Mouse (Mus musculus): ENCODE measurements at regions not wholly inside any gene's neighbourhood (a gene's known extent, or its start where the extent isn't known, plus 50 kb on each side); places are given as distances from the start of the nearest gene placed in this dataset.
A peak's percentile ranks its signal among the peaks of the same experiment; 100 is the strongest.
"Not testable (repeated sequence)": the region's sequence is repeated elsewhere in the genome, so short reads cannot be mapped to it uniquely, and the experiment has no call there.

GRCm38 (mm10) chr14:48852787-48853186 is 179.2 kb upstream of the Otx2 start:
- DNase-seq (ENCODE audit: extremely low spot score, low spot score) = peak; percentile 40

- no peak for DNase-seq (ENCODE audit: extremely low spot score, low spot score)
Measured at GRCm38 (mm10) chr14:48852061-48852460, 178.4 kb upstream of the Otx2 start.

GRCm38 (mm10) chr14:48842861-48843260 is 169.2 kb upstream of the Otx2 start:
- DNase-seq (ENCODE audit: extremely low spot score, low spot score) = no peak

DNA sequence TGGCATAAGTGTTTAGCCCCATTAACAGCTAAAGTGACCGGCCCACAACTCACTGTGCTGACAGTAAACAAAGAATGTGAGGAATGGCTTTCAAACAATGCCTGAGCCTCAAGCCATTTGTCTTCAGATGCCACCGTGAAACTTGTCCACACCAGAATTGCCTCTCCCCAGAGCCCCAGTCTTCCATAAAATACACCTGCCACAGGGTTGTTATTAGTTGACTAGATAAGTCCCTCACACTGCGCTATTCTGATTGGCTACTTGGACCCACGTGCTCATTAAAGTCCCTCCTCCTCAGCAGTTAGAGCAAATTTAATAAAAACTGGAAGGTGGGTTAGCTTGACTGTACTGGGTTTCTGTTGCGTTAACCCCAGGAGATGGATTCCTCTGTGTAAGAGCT is 167.7 kb upstream of the Otx2 start:
- DNase-seq (ENCODE audit: extremely low spot score, low spot score) = no peak

GRCm38 (mm10) chr14:48837181-48837580 is 163.6 kb upstream of the Otx2 start:
- DNase-seq (ENCODE audit: extremely low spot score, low spot score) = no peak

DNA sequence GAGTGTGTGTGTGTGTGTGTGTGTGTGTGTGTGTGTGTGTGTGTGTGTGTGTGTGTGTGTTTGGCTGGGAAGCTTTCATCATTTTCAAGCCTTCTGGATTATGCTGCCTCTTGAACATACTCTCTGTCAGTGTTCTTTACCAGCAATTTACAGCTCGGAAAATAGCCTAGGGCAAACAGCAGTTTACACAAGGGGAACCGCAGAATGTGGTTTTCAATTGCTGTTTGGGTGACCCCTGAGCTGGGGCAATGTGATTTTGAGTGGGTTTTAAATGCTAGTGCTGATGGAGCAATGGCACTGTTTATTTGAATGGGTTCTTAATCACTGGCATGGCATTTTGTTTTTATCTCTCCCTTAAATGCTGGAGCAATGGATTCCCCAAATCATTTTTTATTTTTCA is 162.5 kb upstream of the Otx2 start:
- DNase-seq (ENCODE audit: extremely low spot score, low spot score) = no peak

GRCm38 (mm10) chr14:48834416-48834815 is 160.8 kb upstream of the Otx2 start:
- no peak for DNase-seq (ENCODE audit: extremely low spot score, low spot score)

DNA sequence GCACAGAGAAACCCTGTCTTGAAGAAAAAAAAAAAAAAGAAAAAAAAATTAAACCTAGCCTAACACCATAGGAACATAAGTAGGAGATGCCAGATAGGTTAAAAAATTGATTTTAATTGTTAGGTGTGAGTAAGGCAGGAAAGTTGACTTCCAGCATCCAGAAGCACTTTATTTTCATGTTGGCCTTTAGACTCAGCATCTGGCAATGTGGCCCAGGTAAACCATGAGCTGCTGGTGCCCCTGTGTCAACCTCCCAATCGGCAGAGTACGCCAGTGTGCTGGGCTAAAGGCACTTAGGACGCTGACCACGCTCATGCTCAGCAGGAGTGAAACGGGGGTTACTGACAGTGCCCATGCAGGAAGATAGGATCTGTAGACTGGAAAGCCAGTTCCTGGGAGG is 152.8 kb upstream of the Otx2 start:
- no peak for DNase-seq (ENCODE audit: extremely low spot score, low spot score)

- no peak for DNase-seq (ENCODE audit: extremely low spot score, low spot score)
Measured at GRCm38 (mm10) chr14:48824375-48824774, 150.8 kb upstream of the Otx2 start.

DNA sequence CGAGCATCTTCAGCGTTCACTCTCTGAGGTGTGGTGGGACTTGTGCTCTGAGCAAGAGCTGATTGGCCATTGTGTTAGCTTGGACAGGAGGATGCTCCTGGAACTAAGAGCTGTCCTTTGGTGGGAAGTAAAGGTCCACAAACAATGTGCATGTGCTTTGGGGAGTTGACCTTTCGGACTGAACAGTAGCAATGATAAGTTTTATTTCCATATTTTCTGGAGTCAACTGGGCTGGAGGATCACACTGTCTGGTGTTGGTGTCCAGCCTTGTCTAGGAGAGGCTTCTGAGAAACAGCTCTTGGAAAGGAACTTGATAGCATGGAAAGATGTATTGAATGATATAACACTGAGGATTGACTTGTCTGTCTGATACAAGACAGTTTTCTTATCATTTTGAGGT is 142.3 kb upstream of the Otx2 start:
- DNase-seq (ENCODE audit: extremely low spot score, low spot score) = no peak

- DNase-seq (ENCODE audit: extremely low spot score, low spot score) = no peak
Measured at GRCm38 (mm10) chr14:48815231-48815728, 141.7 kb upstream of the Otx2 start.

DNA sequence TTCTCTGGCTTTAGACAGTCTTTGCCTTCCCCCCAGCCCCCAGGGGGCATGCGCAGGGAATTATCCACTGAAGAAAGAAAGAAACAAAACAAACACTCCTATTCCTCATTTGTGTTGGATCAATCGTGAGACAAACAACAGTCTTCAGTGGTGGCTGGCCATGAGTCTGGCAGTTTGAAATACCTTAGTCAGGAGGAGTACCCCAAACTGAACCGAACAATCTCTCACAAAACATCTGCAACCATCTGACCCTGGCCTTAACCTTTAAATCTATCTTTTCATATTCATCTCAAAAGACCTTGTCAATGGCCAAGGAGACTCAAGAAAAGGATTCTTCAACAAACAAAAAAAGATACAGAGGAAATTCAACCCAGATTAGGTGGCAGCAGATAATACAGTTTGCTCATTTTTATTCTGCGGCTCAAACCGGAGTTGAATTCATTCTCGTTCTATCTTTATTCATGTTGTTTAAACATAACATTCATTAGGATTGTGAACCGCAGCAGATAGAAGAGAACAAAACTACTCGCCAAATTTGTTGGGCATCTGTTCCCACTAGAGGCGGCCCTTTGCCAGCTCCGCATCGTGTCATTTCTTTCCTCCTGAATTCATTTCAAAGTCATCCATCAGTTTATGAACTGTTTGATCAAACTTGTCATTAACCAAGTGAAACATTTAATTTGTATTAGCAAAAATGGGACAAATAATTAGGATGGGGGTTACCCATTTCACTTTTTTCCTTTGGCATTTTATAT is 139.3 kb upstream of the Otx2 start:
- DNase-seq (ENCODE audit: extremely low spot score, low spot score) = no peak

GRCm38 (mm10) chr14:48804098-48804497 is 130.5 kb upstream of the Otx2 start:
- no peak for DNase-seq (ENCODE audit: extremely low spot score, low spot score)

- no peak for DNase-seq (ENCODE audit: extremely low spot score, low spot score)
Measured at GRCm38 (mm10) chr14:48801283-48801682, 127.7 kb upstream of the Otx2 start.

DNA sequence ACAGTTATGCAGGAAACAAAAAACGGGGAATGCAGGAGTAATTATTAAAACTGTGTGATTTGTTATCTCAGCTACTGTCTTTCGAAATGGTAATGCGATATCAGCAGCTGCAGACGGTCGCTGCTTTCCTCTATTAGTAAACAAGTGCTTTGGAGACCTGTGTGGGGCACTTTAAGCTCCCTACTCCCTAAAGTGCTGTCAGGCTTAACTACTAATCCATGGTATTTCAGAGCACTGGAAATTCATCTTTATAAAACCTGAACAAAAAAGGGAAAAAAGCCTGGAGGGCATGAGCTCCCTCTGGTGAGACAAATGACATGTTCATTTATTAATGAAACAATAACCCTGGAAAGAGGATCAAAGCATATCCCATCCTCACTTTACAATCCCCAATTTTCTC is 127.2 kb upstream of the Otx2 start:
- DNase-seq (ENCODE audit: extremely low spot score, low spot score) = no peak

DNA sequence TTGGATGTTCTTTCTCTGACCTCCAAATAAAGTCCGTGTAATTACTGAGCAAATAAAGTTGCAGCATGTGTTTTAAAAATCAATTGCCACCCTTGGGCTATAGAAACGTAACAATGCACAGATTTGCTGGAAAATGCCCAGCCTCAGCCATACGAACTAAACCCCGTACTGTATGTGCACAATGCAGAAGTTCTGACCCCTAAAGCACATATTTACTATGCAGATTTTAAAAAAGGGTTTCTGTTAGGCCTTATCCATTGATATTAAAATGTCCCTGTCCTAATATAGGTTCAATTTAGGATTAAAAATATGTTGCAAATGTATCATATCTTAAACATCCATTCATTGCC is 126.5 kb upstream of the Otx2 start:
- no peak for DNase-seq (ENCODE audit: extremely low spot score, low spot score)

DNA sequence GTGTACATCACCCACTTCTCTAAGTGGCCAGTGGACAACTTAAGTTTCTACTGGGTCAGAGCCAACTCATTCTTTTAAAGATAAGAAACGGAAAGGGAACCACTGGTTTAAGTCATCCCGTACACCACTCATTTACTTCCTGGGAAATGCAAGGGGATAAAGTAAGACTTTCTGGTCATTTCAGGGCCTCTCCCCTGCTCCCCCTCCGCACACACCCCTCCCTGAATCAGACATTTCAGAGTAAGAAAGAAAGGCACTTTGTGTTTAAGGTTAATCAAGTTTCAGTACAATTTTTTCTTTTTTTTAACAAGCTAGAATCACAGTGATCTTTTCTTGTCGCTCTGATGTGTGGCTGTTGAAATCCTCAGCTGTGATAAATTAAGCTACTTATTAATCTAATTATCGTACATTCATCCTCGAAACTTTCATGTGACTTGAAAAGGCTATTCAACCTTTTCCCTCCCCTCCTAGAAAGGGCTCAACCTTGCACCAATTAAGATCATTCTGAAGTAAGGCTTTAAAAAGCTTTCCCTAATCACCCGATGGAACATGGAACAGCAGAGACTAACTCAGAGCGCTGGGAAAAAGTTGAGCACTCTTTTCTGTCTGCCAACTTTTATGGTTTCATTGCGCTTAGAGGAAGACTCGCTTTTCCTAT is 126.0 kb upstream of the Otx2 start:
- no peak for DNase-seq (ENCODE audit: extremely low spot score, low spot score)

- no peak for DNase-seq (ENCODE audit: extremely low spot score, low spot score)
Measured at GRCm38 (mm10) chr14:48791507-48791906, 117.9 kb upstream of the Otx2 start.

GRCm38 (mm10) chr14:48779327-48779726 is 105.7 kb upstream of the Otx2 start:
- DNase-seq (ENCODE audit: extremely low spot score, low spot score) = no peak

GRCm38 (mm10) chr14:48770832-48771231 is 97.2 kb upstream of the Otx2 start:
- DNase-seq (ENCODE audit: extremely low spot score, low spot score) = no peak

DNA sequence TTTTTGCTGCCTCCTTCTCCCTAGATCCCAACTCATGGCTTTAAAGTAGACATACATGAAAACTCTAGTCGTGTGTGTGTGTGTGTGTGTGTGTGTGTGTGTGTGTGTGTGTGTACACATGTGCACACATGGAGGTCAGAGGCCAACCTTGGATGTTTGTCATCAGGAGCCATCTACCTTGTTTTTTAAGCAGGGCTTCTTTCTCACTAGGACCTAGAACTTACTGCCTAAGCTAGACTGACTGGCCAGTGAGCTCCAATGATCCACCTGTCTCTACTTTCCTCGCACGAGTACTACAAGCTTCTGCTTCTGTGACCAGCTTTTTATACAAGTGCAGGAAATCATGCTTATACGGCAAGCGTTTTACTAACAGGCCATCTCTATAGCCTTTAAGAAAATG is 89.1 kb upstream of the Otx2 start:
- no peak for DNase-seq (ENCODE audit: extremely low spot score, low spot score)

GRCm38 (mm10) chr14:48761002-48761648 is 87.5 kb upstream of the Otx2 start:
- DNase-seq (ENCODE audit: extremely low spot score, low spot score) = no peak

- not testable (repeated sequence) for DNase-seq (ENCODE audit: extremely low spot score, low spot score)
Measured at GRCm38 (mm10) chr14:48755096-48755495, 81.5 kb upstream of the Otx2 start.

Data from neural tube, embryonic 10.5 days (tissue).